10 mouse cellular contexts compared by ENCODE assay signal in genomic region chr7:35054286-35054685, GRCm38 (mm10). TPM values are rescaled to one million over a fixed set of nuclear protein-coding genes. Genes with fewer than 3 reads are reported as not detected.
DNase-seq lines count a peak whose midpoint lies in the region; ATAC-seq and TF ChIP-seq lines count a peak whose summit lies in the region.
"Had no signal": no experiment of that assay in that cellular context is flagged by ENCODE, and none has a peak within 500 bp of the region (broad histone marks: within the 10 kb centered on the region; RNA-seq: fewer than 3 reads in every experiment).

No protein-coding gene starts in this region.

- TF ChIP-seq CTCF in forebrain, postnatal 0 days (IDR thresholded peaks at IDR 0.05; ENCODE audit: low read depth), result no peak
- TF ChIP-seq CTCF in kidney, postnatal 0 days (IDR thresholded peaks at IDR 0.05; ENCODE audit: low read depth), result no peak
- TF ChIP-seq CTCF in E14TG2a.4 (conservative IDR thresholded peaks at IDR 0.05; ENCODE audit: low read length), result no peak

- no peak overlapping the region for H3K27ac ChIP-seq in forebrain, embryonic 15.5 days (replicated peaks)
- H3K27ac ChIP-seq in forebrain, postnatal 0 days (ENCODE audit: low read depth, low read length), result no peak overlapping the region
- no peak overlapping the region for H3K27ac ChIP-seq in kidney, postnatal 0 days
- H3K27ac ChIP-seq in liver, embryonic 12.5 days, result no peak overlapping the region

- H3K4me3 ChIP-seq in forebrain, embryonic 15.5 days, result no peak overlapping the region
- H3K4me3 ChIP-seq in forebrain, postnatal 0 days (ENCODE audit: low read depth, low read length), result no peak overlapping the region
- no peak overlapping the region for H3K4me3 ChIP-seq in kidney, postnatal 0 days (replicated peaks; ENCODE audit: low read depth, low read length)
- peak overlapping the region; percentile 89; the same call in 1 of the 2 replicates for H3K4me3 ChIP-seq in E14TG2a.4 (replicated peaks; ENCODE audit: low read length)
- H3K4me3 ChIP-seq in liver, embryonic 12.5 days, result peak overlapping the region; percentile 94

- H3K9ac ChIP-seq in forebrain, embryonic 15.5 days (replicated peaks), result no peak overlapping the region
- H3K9ac ChIP-seq in forebrain, postnatal 0 days, result no peak overlapping the region
- no peak overlapping the region for H3K9ac ChIP-seq in kidney, postnatal 0 days (ENCODE audit: low read depth, low read length)
- peak overlapping the region; percentile 99 for H3K9ac ChIP-seq in liver, embryonic 12.5 days

- peaks cover 11% of the 10 kb centered on the region for H3K36me3 ChIP-seq in forebrain, embryonic 15.5 days
- peaks cover 10% of the 10 kb centered on the region; the same call in 1 of the 2 replicates for H3K36me3 ChIP-seq in forebrain, postnatal 0 days (ENCODE audit: insufficient read depth)
- H3K36me3 ChIP-seq in kidney, postnatal 0 days (ENCODE audit: insufficient read depth, low read length), result peaks cover 5% of the 10 kb centered on the region
- H3K36me3 ChIP-seq in E14TG2a.4 (ENCODE audit: insufficient read depth, low read length), result peaks cover 26% of the 10 kb centered on the region
- peaks cover 32% of the 10 kb centered on the region for H3K36me3 ChIP-seq in liver, embryonic 12.5 days

- WGBS in forebrain, embryonic 15.5 days, result 93% methylated on average over 1 of the region's 1 CpGs
- WGBS in forebrain, postnatal 0 days, result 83% methylated on average over 1 of the region's 1 CpGs
- 58% methylated on average over 1 of the region's 1 CpGs for WGBS in kidney, postnatal 0 days
- WGBS in liver, embryonic 12.5 days (ENCODE audit: insufficient replicate concordance), result 94% methylated on average over 1 of the region's 1 CpGs

- no peak for ATAC-seq in forebrain, embryonic 15.5 days (replicated peaks)
- no peak for ATAC-seq in forebrain, postnatal 0 days
- ATAC-seq in kidney, postnatal 0 days (replicated peaks; ENCODE audit: low FRiP score, low read depth), result no peak
- ATAC-seq in liver, embryonic 12.5 days, result no peak

- no peaks in the 10 kb centered on the region for H3K27me3 ChIP-seq in forebrain, embryonic 15.5 days
- H3K27me3 ChIP-seq in forebrain, postnatal 0 days (ENCODE audit: insufficient read depth, low read length), result no peaks in the 10 kb centered on the region
- no peaks in the 10 kb centered on the region for H3K27me3 ChIP-seq in kidney, postnatal 0 days (ENCODE audit: insufficient read depth, low read length)
- no peaks in the 10 kb centered on the region for H3K27me3 ChIP-seq in E14TG2a.4 (ENCODE audit: insufficient read depth, low read length)
- no peaks in the 10 kb centered on the region for H3K27me3 ChIP-seq in liver, embryonic 12.5 days (replicated peaks)

- DNase-seq in forebrain, postnatal 0 days, result no peak
- DNase-seq in kidney, postnatal 0 days (ENCODE audit: low spot score), result no peak
- no peak for DNase-seq in kidney, adult 11 months
- no peak for DNase-seq in adrenal gland, postnatal 25 days
- DNase-seq in frontal cortex, postnatal 25 days (ENCODE audit: low spot score in 2 of 2), result no peak
- DNase-seq: cerebellum, adult 8-10 months; lung, postnatal 10 days had no signal

- no peaks in the 10 kb centered on the region for H3K9me3 ChIP-seq in forebrain, embryonic 15.5 days
- H3K9me3 ChIP-seq in forebrain, postnatal 0 days (ENCODE audit: low read length), result no peaks in the 10 kb centered on the region
- H3K9me3 ChIP-seq in kidney, postnatal 0 days (replicated peaks; ENCODE audit: low read length), result no peaks in the 10 kb centered on the region
- H3K9me3 ChIP-seq in E14TG2a.4 (ENCODE audit: low read length), result no peaks in the 10 kb centered on the region
- H3K9me3 ChIP-seq in liver, embryonic 12.5 days (replicated peaks), result no peaks in the 10 kb centered on the region

- peaks cover 30% of the 10 kb centered on the region for H3K4me1 ChIP-seq in forebrain, embryonic 15.5 days
- H3K4me1 ChIP-seq in forebrain, postnatal 0 days (ENCODE audit: insufficient read depth), result peaks cover 8% of the 10 kb centered on the region
- H3K4me1 ChIP-seq in kidney, postnatal 0 days (replicated peaks; ENCODE audit: insufficient read depth, low read length), result peaks cover 13% of the 10 kb centered on the region
- peaks cover 47% of the 10 kb centered on the region for H3K4me1 ChIP-seq in E14TG2a.4 (replicated peaks; ENCODE audit: low read depth, low read length)
- peaks cover 37% of the 10 kb centered on the region for H3K4me1 ChIP-seq in liver, embryonic 12.5 days

- H3K4me2 ChIP-seq in forebrain, embryonic 15.5 days (replicated peaks), result peak overlapping the region; percentile 74; the same call in 1 of the 2 replicates
- H3K4me2 ChIP-seq in forebrain, postnatal 0 days (ENCODE audit: low read depth), result no peak overlapping the region
- peak overlapping the region; percentile 89; the same call in 1 of the 2 replicates for H3K4me2 ChIP-seq in kidney, postnatal 0 days (ENCODE audit: low read length)
- peak overlapping the region; percentile 79 for H3K4me2 ChIP-seq in liver, embryonic 12.5 days

RNA-seq across cellular contexts. Expression of gene Cebpg, which starts 2.1 kb away (rescaled TPM):
- 54.0 and 54.6 TPM in 2 replicates for polyA plus RNA-seq in forebrain, embryonic 15.5 days (2015; fragmentation: Nextera tagmentation; extraction: Ambion mirVana)
- total RNA-seq in forebrain, postnatal 0 days (2014; rRNA removed), result 16.5 and 23.2 TPM in 2 replicates
- 8.5 and 14.5 TPM in 2 replicates for polyA plus RNA-seq in forebrain, postnatal 0 days (2015; fragmentation: Nextera tagmentation; extraction: Ambion mirVana)
- 30.8 and 32.4 TPM in 2 replicates for polyA plus RNA-seq in kidney, postnatal 0 days (2015; fragmentation: Nextera tagmentation; extraction: Ambion mirVana)
- 27.9 and 28.0 TPM in 2 replicates for polyA plus RNA-seq in liver, embryonic 12.5 days (2016; fragmentation: Nextera tagmentation; extraction: Ambion mirVana)
- total RNA-seq in adrenal gland, postnatal 25 days (2021), result 48.3 and 52.5 TPM in 2 replicates

Comparison
In these comparisons a context has a peak if more than half of its experiments do, and no peak if none do; other contexts are left out.
1. H3K4me3 ChIP-seq: peak in E14TG2a.4 (single experiment) and liver, embryonic 12.5 days (single experiment); none in forebrain, embryonic 15.5 days (single experiment), forebrain, postnatal 0 days (single experiment) and kidney, postnatal 0 days (single experiment).